Mouse (Mus musculus) heart, embryonic 14.5 days (tissue): ENCODE results near the gene Fgd2. TPM values are rescaled to one million over a fixed set of nuclear protein-coding genes. Genes with fewer than 3 reads are reported as not detected.

Experiments
- ATAC-seq: fragments of 200-750 bp; cut with Nextera tagmentation; 2 replicates; pipeline ENCODE4 v1.8.0; 2017; ENCODE audit warnings: low read depth, moderate TSS enrichment; ENCODE audit not compliant: insufficient number of reproducible peaks, insufficient read depth, low FRiP score
- H3K27ac ChIP-seq, 2 experiments: fragments of 200-500 bp in 1 of 2; fragments of 300-500 bp in 1 of 2; sonication (generic) in 1 of 2; replicated peaks in 1 of 2; 2 replicates each; pipeline ENCODE4 v1.5.1; 2012 to 2014; ENCODE audit warnings: low read depth in 2 of 2, low read length in 2 of 2, control low read depth in 1 of 2, mild to moderate bottlenecking in 1 of 2, mixed read lengths in 1 of 2; ENCODE audit not compliant: control insufficient read depth in 1 of 2, insufficient read depth in 1 of 2
- H3K27me3 ChIP-seq: fragments of 300-500 bp; sonication (generic); 2 replicates; pipeline ENCODE4 v1.6.1; 2014; ENCODE audit warnings: mild to moderate bottlenecking, low read length, control low read depth; ENCODE audit not compliant: control insufficient read depth, insufficient read depth
- H3K36me3 ChIP-seq: fragments of 300-500 bp; sonication (generic); 2 replicates; pipeline ENCODE4 v1.6.1; 2014; ENCODE audit warnings: mild to moderate bottlenecking, control low read depth, low read length, mixed read lengths; ENCODE audit not compliant: control insufficient read depth, insufficient read depth
- H3K4me1 ChIP-seq, 2 experiments: fragments of 200-500 bp in 1 of 2; fragments of 300-500 bp in 1 of 2; sonication (generic) in 1 of 2; 2 replicates each; pipeline ENCODE4 v1.6.1; 2012 to 2014; ENCODE audit warnings: low read length in 2 of 2, control low read depth in 1 of 2, mixed read lengths in 1 of 2; ENCODE audit not compliant: control insufficient read depth in 2 of 2, insufficient read depth in 2 of 2
- H3K4me2 ChIP-seq: fragments of 300-500 bp; sonication (generic); 2 replicates; pipeline ENCODE4 v1.6.1; 2014; ENCODE audit warnings: mild to moderate bottlenecking, low read length
- H3K4me3 ChIP-seq, 2 experiments: fragments of 200-500 bp in 1 of 2; fragments of 300-500 bp in 1 of 2; sonication (generic) in 1 of 2; 2 replicates each; pipeline ENCODE4 v1.5.1; 2012 to 2014; ENCODE audit warnings: low read length in 2 of 2, mild to moderate bottlenecking in 2 of 2, control low read depth in 1 of 2, low read depth in 1 of 2, moderate library complexity in 1 of 2; ENCODE audit not compliant: control insufficient read depth in 1 of 2, insufficient read depth in 1 of 2
- H3K9ac ChIP-seq: fragments of 300-500 bp; sonication (generic); 2 replicates; pipeline ENCODE4 v1.6.1; 2014; ENCODE audit warnings: mild to moderate bottlenecking, low read length
- H3K9me3 ChIP-seq: fragments of 300-500 bp; sonication (generic); 2 replicates; pipeline ENCODE4 v1.6.1; 2016; ENCODE audit warnings: low read length, control low read depth; ENCODE audit not compliant: control insufficient read depth
- WGBS: fragments of 180-500 bp; shearing (Covaris S2); extraction: QIAGEN DNeasy Blood & Tissue Kit; methylation state at CpG from one replicate; pipeline ENCODE4 v1.1.7; 2014; 5-methylcytosine and 5-hydroxymethylcytosine counted together
- polyA plus RNA-seq: library from polyadenylated mRNA; unstranded; fragments of >200 nt; fragmentation: Nextera tagmentation; extraction: Ambion mirVana; gene quantifications from 2 replicates; pipeline ENCODE4 v1.2.1, GENCODE M21; 2014

The Fgd2 gene
- polyA plus RNA-seq, 1 experiment from 2014 or later: 2.8 TPM

DNA sequence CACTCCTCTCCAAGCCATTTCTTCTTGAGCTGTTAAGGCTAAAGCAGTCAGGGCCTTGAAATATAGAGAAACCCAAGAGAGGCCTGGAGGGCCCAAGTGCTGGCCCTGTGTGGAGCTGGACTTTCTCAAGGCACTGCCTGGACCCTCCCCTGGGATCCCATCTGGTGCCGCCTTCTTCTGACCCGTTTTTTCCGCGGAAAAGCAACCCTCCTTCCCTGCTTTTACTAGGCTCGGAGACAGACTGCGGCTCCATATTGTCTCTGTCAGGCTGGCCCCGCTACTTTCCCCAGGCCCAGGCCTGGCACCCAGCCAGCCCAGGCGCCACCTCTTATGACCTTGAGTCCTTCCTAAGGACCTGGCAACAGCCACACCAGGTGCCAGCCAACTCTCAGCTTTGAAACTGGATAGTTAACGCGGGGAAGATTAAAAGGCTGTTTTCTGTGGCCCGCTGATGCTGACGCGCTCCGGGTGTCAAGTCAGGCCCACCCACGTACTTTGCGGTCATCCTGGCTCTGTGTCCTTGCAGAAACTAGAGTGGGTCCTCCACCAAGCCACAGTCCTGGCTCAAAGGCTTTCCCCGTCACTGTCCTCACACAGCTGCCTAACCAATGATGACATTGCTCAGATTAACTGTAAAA is 4.8 kb upstream of the Fgd2 start:
- H3K4me1 ChIP-seq: peaks cover 20 to 24% of the 10 kb centered on the region in 2 experiments
- H3K36me3 ChIP-seq: no peaks in the 10 kb centered on the region
- peak overlapping the region; percentile 67 for H3K9ac ChIP-seq
- H3K4me2 ChIP-seq: peak overlapping the region; percentile 72
- no peaks in the 10 kb centered on the region for H3K9me3 ChIP-seq
- no peaks in the 10 kb centered on the region for H3K27me3 ChIP-seq
- peak overlapping the region; percentile 97 to 99 for H3K27ac ChIP-seq
- peak; percentile 76 for ATAC-seq
- WGBS: 2% methylated on average over 17 of the region's 17 CpGs
- peak overlapping the region in 1 of 2 experiments; percentile 35; a peak in 2 of 4 replicates for H3K4me3 ChIP-seq

DNA sequence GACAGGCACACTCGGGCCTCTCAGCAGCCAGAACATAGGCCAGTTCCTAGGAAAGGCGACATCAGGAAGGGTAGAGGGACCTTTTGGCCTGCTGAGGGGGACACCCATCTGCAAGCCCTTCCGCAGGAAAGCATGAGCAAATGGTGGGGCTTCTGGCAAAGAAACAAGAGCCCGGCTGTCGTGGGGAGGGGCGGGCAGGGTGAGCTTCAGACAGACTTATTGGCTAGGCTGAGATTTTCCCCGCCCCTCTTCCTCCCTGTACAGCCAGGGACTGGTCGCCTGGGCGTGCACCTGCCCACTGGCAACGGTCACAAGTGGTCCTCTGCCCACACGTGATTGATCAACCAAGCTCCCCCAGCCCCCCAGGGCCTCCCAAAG is 4.2 kb upstream of the Fgd2 start:
- WGBS: 1% methylated on average over 11 of the region's 11 CpGs
- Histone ChIP-seq H3K4me2 (peak overlapping the region; percentile 72), H3K4me1 (peaks cover 20 to 24% of the 10 kb centered on the region in 2 experiments), H3K27ac (peak overlapping the region; percentile 97 to 99), H3K9me3 (no peaks in the 10 kb centered on the region), H3K9ac (peak overlapping the region; percentile 67), H3K36me3 (no peaks in the 10 kb centered on the region), H3K27me3 (no peaks in the 10 kb centered on the region), H3K4me3 (peak overlapping the region; percentile 35)
- ATAC-seq: peak; percentile 88

DNA sequence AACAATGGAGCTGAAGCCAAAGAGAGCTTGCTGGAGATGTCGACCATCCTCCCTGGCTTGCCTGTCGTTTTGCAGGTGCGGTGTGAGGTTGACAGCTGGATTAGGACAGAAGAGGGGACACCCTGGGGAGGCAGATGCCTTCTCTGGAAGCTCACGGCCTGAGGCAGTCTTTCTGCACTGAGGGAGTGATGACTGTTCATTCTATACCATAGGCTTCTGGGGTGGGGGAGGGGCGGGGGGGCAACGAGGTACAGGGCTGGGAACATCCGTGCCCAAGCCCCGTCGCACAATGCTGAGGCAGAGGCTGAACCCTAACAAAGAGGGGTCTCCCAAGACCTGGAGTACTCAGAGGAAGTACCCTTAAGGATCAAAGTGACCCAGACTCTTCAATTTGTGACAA is 3.8 kb upstream of the Fgd2 start:
- H3K36me3 ChIP-seq: no peaks in the 10 kb centered on the region
- peak overlapping the region; percentile 97 to 99 for H3K27ac ChIP-seq
- ATAC-seq: peak; percentile 4; the same call in 1 of the 2 replicates
- H3K4me3 ChIP-seq: peak overlapping the region; percentile 35
- WGBS: 14% methylated on average over 9 of the region's 9 CpGs
- peak overlapping the region; percentile 67 for H3K9ac ChIP-seq
- no peaks in the 10 kb centered on the region for H3K27me3 ChIP-seq
- H3K9me3 ChIP-seq: no peaks in the 10 kb centered on the region
- H3K4me1 ChIP-seq: peaks cover 20 to 24% of the 10 kb centered on the region in 2 experiments
- H3K4me2 ChIP-seq: peak overlapping the region; percentile 72

DNA sequence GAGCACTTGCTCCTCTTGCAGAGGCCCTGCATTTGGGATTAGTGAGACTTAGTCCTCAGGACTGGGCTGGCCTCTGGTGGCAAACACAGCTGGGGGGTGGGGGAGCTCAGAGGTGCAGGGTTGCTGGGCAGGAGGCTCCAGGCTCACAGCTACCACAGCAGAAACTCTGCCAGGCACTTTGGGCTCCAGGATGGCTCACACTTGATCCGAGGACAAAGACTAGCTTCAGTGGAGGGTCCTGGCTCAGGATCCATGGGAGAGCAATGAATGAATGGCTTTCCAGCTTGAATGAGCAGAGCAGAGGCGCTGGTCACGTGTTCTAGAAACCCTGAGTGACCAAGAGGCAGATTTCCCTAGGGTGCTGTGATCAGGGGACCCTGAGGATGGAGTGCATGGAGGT is 1.8 kb upstream of the Fgd2 start:
- peaks cover 20 to 24% of the 10 kb centered on the region in 2 experiments for H3K4me1 ChIP-seq
- 66% methylated on average over 3 of the region's 3 CpGs for WGBS
- ATAC-seq: no peak

DNA sequence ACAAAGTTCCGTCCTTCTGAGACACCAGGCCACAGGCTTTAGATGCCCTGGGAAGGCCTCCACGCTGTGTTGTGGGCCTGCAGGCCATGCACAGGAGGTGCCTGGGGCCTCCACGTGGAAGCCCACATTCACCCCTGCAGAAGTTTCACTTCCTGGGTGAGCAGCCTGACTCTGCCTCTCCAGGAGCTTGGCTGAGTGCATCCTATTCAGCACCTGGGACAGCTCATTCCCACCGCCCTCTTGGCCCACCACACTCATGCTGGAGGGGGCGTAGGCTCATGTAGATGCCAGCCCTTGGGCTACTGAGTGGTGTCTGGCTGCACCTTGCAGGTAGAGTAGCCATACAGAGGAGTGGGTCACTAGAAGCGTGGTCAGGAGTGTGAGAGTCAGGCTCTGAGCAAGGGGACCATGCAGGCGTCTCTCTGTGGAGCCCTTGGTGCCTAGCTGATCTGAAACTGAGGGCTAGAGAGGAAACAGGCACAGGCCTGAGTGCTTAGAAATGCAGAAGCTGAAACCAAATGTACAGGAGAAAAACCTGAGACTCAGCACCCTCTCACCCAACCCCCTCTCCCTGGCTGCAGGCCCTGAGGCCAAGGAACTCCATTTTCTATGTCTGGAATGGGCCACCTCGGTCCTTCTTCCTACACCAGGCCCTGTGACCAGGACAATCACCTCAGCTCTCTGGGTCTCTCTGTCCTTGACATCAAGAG is 1.4 kb downstream of the Fgd2 start:
- Histone ChIP-seq H3K4me1 (peaks cover 1 to 2% of the 10 kb centered on the region in 2 experiments; a peak in 2 of 4 replicates), H3K4me3 (no peak overlapping the region), H3K27ac (no peak overlapping the region), H3K4me2 (no peak overlapping the region), H3K36me3 (no peaks in the 10 kb centered on the region), H3K9ac (no peak overlapping the region), H3K27me3 (no peaks in the 10 kb centered on the region), H3K9me3 (no peaks in the 10 kb centered on the region)
- ATAC-seq: no peak
- 47% methylated on average over 8 of the region's 8 CpGs for WGBS

More for the DNA sequence above, 1.8 kb upstream of the Fgd2 start:
- Histone ChIP-seq H3K9ac (no peak overlapping the region), H3K9me3 (no peaks in the 10 kb centered on the region), H3K27ac (no peak overlapping the region), H3K4me3 (no peak overlapping the region), H3K27me3 (no peaks in the 10 kb centered on the region), H3K36me3 (no peaks in the 10 kb centered on the region), H3K4me2 (no peak overlapping the region)

DNA sequence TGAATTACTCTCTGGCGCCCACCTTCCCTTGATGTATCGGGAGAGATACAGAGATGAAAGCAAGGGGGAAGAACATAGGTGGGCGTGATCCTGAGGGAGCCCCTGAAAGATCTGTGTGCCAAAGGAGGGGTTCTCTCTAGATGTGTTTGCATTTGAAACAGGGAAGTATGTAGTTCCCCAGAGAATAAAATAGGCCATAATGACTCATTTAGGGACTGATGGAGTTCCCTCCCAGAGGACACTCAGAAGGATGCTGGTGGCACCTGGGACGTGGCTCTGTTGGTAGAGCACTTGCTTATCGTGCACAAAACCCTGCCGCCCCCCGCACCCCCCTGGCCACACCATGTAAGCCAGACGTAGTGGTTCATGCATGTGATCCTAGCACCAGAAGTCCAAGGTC is 2.4 kb downstream of the Fgd2 start:
- Histone ChIP-seq H3K36me3 (no peaks in the 10 kb centered on the region), H3K4me3 (no peak overlapping the region), H3K4me2 (no peak overlapping the region), H3K4me1 (no peaks in the 10 kb centered on the region), H3K9ac (no peak overlapping the region), H3K27me3 (peaks cover 7% of the 10 kb centered on the region; the same call in 1 of the 2 replicates), H3K27ac (no peak overlapping the region), H3K9me3 (no peaks in the 10 kb centered on the region)
- WGBS: 76% methylated on average over 8 of the region's 8 CpGs
- no peak for ATAC-seq

DNA sequence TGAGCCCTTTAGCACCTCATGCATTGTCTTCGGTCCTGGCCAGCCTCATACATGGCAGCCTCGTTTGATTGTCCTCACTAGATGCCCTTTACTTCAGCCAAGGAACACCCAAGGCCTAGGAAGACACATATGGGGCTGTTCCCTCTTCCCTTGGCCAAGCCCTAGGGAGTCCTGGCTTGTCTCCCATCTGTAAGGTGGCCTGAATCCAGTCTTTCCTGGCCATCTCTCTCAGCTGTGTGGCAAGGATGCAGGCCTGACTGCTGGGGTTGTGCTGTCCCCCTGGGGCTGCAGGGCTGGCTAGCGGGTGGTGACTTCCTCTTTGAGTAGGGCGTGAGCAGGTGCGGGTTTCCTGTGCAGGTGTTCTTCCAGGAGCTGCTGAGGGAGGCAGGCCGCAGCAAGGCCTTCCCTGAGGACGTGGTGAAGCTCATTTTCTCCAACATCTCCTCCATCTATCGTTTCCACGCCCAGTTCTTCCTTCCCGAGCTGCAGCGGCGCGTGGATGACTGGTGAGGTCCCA is 4.4 kb downstream of the Fgd2 start:
- Histone ChIP-seq H3K27ac (no peak overlapping the region), H3K4me2 (no peak overlapping the region), H3K27me3 (peaks cover 12% of the 10 kb centered on the region; the same call in 1 of the 2 replicates), H3K4me3 (no peak overlapping the region), H3K9ac (no peak overlapping the region), H3K36me3 (no peaks in the 10 kb centered on the region), H3K9me3 (no peaks in the 10 kb centered on the region), H3K4me1 (no peaks in the 10 kb centered on the region)
- WGBS: 88% methylated on average over 13 of the region's 13 CpGs
- ATAC-seq: no peak
